Mouse (Mus musculus): ENCODE results near the gene Ago1. TPM values are rescaled to one million over a fixed set of nuclear protein-coding genes. Genes with fewer than 3 reads are reported as not detected.

Ago1 gene
- polyA plus RNA-seq, 1 experiment from 2014 or later: 27.8 TPM

DNA sequence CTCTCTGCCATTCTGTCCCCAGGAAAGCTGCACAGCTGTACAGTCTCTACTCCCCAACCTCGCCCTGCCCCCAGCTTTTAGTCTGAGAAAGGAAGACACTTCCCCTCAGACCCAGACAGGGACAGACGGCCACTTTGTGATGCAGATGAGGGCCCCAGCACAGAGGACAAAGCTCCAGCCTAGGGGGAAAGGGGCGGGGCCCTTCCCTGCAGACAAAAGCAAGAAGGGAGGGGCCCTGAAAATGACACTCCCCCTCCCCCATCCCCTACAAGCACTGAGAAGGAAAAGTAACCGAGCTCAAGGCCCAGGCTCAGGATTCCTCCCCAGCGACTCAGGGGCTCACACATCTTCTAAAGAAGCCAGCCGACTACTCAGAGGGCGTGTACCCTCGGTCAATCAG lies 2.5 kb downstream of the Ago1 start:
- WGBS: under 1% methylated on average over 8 of the region's 8 CpGs
- Histone ChIP-seq H3K27ac (ENCODE audit: low read depth, low read length) (peak overlapping the region; percentile 94), H3K9me3 (ENCODE audit: control insufficient read depth, low read length) (no peaks in the 10 kb centered on the region), H3K4me1 (ENCODE audit: control insufficient read depth, insufficient read depth, low read length) (peaks cover 33% of the 10 kb centered on the region), H3K36me3 (ENCODE audit: control insufficient read depth, insufficient read depth, low read length) (no peaks in the 10 kb centered on the region), H3K4me2 (peak overlapping the region; percentile 74), H3K4me3 (ENCODE audit: low read depth, low read length) (peak overlapping the region; percentile 95), H3K9ac (ENCODE audit: low read length) (peak overlapping the region; percentile 61), H3K27me3 (ENCODE audit: control insufficient read depth, insufficient read depth, low read length) (no peaks in the 10 kb centered on the region)
- ATAC-seq (ENCODE audit: low FRiP score) (peak; percentile 80), DNase-seq (ENCODE audit: low spot score, missing footprints) (peak; percentile 99)

DNA sequence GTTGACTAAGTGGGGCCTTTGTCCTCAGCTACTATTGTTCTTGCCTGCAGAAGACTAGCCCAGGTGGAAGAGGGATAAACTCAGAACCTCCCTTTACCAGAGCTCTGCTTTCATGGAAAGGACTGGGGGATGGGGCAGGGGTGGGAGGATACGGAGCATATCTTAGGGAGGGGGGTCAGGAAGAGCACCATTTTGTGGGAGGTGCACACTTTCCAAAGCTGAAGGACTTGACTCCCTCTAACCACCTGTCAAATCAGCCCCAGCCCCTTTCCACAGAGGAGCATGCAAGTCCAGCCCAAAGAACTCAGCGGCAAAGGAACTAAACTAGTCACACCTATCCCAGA lies 3.5 kb downstream of the Ago1 start:
- Histone ChIP-seq H3K36me3 (ENCODE audit: control insufficient read depth, insufficient read depth, low read length) (peaks cover 4% of the 10 kb centered on the region; the same call in 1 of the 2 replicates), H3K27ac (ENCODE audit: low read depth, low read length) (peak overlapping the region; percentile 94), H3K27me3 (ENCODE audit: control insufficient read depth, insufficient read depth, low read length) (no peaks in the 10 kb centered on the region), H3K4me2 (peak overlapping the region; percentile 74), H3K9ac (ENCODE audit: low read length) (peak overlapping the region; percentile 61), H3K4me1 (ENCODE audit: control insufficient read depth, insufficient read depth, low read length) (peaks cover 33% of the 10 kb centered on the region), H3K4me3 (ENCODE audit: low read depth, low read length) (peak overlapping the region; percentile 95), H3K9me3 (ENCODE audit: control insufficient read depth, low read length) (no peaks in the 10 kb centered on the region)
- ATAC-seq (ENCODE audit: low FRiP score): no peak
- DNase-seq (ENCODE audit: low spot score, missing footprints): peak; percentile 94
- WGBS: 3% methylated on average over 2 of the region's 2 CpGs

DNA sequence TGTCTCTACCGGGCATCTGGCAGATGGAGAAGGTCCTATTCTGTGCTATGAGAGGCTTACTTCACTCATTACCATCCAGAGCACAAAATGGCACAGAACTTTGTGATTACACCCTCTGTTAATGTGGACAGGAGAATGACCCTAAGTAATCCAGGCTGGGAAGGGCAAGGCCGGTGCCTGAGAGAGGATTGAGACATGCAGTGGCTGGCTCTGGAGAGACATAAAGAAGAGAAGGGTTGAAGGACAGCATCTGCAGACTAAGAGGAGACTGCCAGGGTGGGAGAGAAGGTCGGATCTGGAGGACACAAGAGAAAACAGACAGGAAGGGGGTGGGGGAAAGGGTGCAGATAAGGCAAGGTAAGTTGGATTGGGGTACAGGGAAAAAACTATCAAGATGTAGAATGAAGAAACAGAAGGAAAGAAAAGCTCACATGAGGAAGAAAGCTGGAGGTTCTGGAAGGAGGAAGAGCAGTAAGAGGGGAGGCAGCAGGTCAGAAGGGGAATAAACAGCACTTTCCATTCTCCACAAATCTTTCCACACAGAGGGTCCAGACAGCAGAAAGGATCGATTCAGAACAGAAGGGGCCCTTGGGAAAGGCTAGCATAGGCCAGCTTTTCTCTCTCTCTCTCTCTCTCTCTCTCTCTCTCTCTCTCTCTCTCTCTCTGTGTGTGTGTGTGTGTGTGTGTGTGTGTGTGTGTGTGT lies 4.0 kb downstream of the Ago1 start:
- peak overlapping the region; percentile 61 for H3K9ac ChIP-seq (ENCODE audit: low read length)
- DNase-seq (ENCODE audit: low spot score, missing footprints): peak; percentile 87

DNA sequence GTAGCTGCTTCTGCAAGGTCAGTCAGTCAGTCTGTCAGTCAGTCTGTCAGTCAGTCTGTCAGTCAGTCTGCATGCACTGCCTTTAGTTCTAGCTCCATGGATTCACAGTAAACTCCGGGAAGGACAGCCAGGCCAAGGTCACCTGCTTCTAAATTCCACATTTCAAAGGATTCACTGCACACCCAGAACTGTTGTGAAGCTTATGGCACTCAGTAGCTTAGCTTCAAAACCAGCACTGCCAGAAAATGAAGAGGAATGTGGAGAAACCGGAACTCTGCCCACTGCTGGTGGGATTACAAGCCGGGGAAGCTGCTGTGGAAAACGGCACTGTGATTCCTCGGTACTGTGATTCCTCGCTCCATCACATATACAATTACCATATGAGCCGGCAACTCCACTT lies 12.9 kb downstream of the Ago1 start:
- H3K27ac ChIP-seq (ENCODE audit: low read depth, low read length): no peak overlapping the region
- DNase-seq (ENCODE audit: low spot score, missing footprints): no peak
- no peak overlapping the region for H3K9ac ChIP-seq (ENCODE audit: low read length)

More for the DNA sequence above, 4.0 kb downstream of the Ago1 start:
- no peaks in the 10 kb centered on the region for H3K9me3 ChIP-seq (ENCODE audit: control insufficient read depth, low read length)
- 17% methylated on average over 4 of the region's 4 CpGs for WGBS
- no peaks in the 10 kb centered on the region for H3K27me3 ChIP-seq (ENCODE audit: control insufficient read depth, insufficient read depth, low read length)
- ATAC-seq (ENCODE audit: low FRiP score): no peak
- H3K4me1 ChIP-seq (ENCODE audit: control insufficient read depth, insufficient read depth, low read length): peaks cover 33% of the 10 kb centered on the region
- peak overlapping the region; percentile 74 for H3K4me2 ChIP-seq
- H3K27ac ChIP-seq (ENCODE audit: low read depth, low read length): peak overlapping the region; percentile 94
- H3K4me3 ChIP-seq (ENCODE audit: low read depth, low read length): peak overlapping the region; percentile 95
- peaks cover 7% of the 10 kb centered on the region; the same call in 1 of the 2 replicates for H3K36me3 ChIP-seq (ENCODE audit: control insufficient read depth, insufficient read depth, low read length)

DNA sequence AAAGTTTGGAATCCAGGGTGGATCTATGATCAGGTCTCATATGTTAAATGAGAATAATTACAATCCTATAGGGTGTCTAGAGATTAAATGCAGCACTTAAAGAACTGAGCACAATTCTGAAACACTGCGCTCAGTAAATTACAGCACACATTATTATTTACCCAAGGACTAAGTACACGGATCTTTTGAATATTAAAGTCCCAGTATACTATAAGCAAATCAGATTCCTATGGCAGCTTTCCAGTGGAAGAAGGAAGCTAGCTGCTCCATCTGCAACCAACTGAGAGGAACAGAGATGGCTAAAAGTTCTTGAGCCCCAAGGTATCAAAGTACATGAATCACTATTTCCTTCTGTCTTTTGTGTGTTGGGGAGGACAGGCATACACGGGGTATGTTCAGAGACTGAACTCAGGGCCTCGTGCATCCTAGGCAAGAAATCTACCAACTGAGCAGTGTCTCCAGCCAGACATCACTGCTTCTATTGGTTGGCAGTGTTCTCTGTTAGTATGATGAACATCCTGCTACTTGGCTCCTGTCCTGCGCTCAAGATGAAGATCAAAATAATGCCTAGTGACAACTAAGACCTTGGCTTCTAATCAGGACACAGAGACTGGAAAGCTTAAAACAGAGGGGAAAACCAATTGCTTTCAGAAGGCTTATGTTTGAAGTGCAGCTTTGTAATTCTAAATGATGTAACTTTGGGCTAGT lies 13.7 kb downstream of the Ago1 start:
- ATAC-seq (ENCODE audit: low FRiP score) (no peak), DNase-seq (ENCODE audit: low spot score, missing footprints) (no peak)
- no peak overlapping the region for H3K9ac ChIP-seq (ENCODE audit: low read length)
- WGBS: 94% methylated on average over 5 of the region's 5 CpGs
- no peak overlapping the region for H3K27ac ChIP-seq (ENCODE audit: low read depth, low read length)
- H3K4me1 ChIP-seq (ENCODE audit: control insufficient read depth, insufficient read depth, low read length): no peaks in the 10 kb centered on the region
- H3K27me3 ChIP-seq (ENCODE audit: control insufficient read depth, insufficient read depth, low read length): no peaks in the 10 kb centered on the region
- H3K9me3 ChIP-seq (ENCODE audit: control insufficient read depth, low read length): no peaks in the 10 kb centered on the region
- no peak overlapping the region for H3K4me3 ChIP-seq (ENCODE audit: low read depth, low read length)
- peaks cover 57% of the 10 kb centered on the region for H3K36me3 ChIP-seq (ENCODE audit: control insufficient read depth, insufficient read depth, low read length)
- H3K4me2 ChIP-seq: no peak overlapping the region

More for the DNA sequence above, 12.9 kb downstream of the Ago1 start:
- peaks cover 62% of the 10 kb centered on the region for H3K36me3 ChIP-seq (ENCODE audit: control insufficient read depth, insufficient read depth, low read length)
- WGBS: 91% methylated on average over 7 of the region's 7 CpGs
- no peak for ATAC-seq (ENCODE audit: low FRiP score)
- no peaks in the 10 kb centered on the region for H3K4me1 ChIP-seq (ENCODE audit: control insufficient read depth, insufficient read depth, low read length)
- H3K4me3 ChIP-seq (ENCODE audit: low read depth, low read length): no peak overlapping the region
- no peaks in the 10 kb centered on the region for H3K9me3 ChIP-seq (ENCODE audit: control insufficient read depth, low read length)
- no peak overlapping the region for H3K4me2 ChIP-seq
- no peaks in the 10 kb centered on the region for H3K27me3 ChIP-seq (ENCODE audit: control insufficient read depth, insufficient read depth, low read length)

DNA sequence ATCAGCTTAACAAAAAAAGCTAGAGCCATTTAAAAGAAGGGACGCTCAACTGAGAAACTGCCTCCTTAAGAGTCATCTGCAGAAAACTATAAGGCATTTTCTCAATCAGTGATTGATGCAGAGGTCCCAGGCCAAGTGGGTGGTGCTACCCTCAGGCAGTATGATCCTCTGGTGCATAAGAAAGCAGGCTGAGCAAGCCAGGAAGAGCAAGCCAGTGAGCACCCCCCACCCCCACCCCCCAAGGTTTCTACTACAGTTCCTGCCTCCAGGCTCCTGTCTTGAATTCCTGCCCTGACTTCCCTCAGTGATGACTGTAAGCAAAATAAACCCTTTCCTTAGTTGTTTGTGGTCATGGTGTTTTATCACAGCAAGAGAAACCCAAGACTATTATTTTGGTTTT lies 18.1 kb downstream of the Ago1 start:
- WGBS: 87% methylated on average over 1 of the region's 1 CpGs
- H3K9me3 ChIP-seq (ENCODE audit: control insufficient read depth, low read length): no peaks in the 10 kb centered on the region
- H3K9ac ChIP-seq (ENCODE audit: low read length): no peak overlapping the region
- peaks cover 49% of the 10 kb centered on the region for H3K36me3 ChIP-seq (ENCODE audit: control insufficient read depth, insufficient read depth, low read length)
- H3K4me3 ChIP-seq (ENCODE audit: low read depth, low read length): no peak overlapping the region
- H3K4me1 ChIP-seq (ENCODE audit: control insufficient read depth, insufficient read depth, low read length): no peaks in the 10 kb centered on the region
- no peak for DNase-seq (ENCODE audit: low spot score, missing footprints)
- H3K27ac ChIP-seq (ENCODE audit: low read depth, low read length): no peak overlapping the region
- no peak for ATAC-seq (ENCODE audit: low FRiP score)
- H3K4me2 ChIP-seq: no peak overlapping the region
- no peaks in the 10 kb centered on the region for H3K27me3 ChIP-seq (ENCODE audit: control insufficient read depth, insufficient read depth, low read length)

DNA sequence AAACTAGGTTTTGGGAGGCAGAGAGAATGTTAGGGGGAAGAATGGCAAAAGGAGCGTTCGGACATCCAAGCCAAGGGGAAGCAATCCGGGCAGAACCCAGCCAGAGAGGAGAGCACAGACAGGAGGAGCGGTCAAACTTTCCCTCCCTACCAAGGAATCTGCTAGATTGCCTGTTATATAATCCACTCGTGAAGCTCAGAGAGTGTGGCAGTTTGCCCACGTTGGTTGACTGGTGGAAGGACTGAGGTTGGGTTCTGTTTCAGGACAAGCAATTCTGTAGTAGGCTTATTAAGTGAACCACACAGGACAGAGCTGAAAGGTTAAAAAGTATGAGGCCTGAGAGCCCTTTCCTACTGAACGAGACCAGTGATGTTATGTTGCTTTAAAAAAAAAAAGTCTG lies 21.3 kb downstream of the Ago1 start:
- no peaks in the 10 kb centered on the region for H3K4me1 ChIP-seq (ENCODE audit: control insufficient read depth, insufficient read depth, low read length)
- no peak overlapping the region for H3K4me3 ChIP-seq (ENCODE audit: low read depth, low read length)
- H3K9me3 ChIP-seq (ENCODE audit: control insufficient read depth, low read length): no peaks in the 10 kb centered on the region
- DNase-seq (ENCODE audit: low spot score, missing footprints) (no peak), ATAC-seq (ENCODE audit: low FRiP score) (no peak)
- H3K27ac ChIP-seq (ENCODE audit: low read depth, low read length): no peak overlapping the region
- H3K9ac ChIP-seq (ENCODE audit: low read length): no peak overlapping the region
- H3K36me3 ChIP-seq (ENCODE audit: control insufficient read depth, insufficient read depth, low read length): peaks cover 36% of the 10 kb centered on the region
- no peak overlapping the region for H3K4me2 ChIP-seq
- 92% methylated on average over 7 of the region's 7 CpGs for WGBS
- H3K27me3 ChIP-seq (ENCODE audit: control insufficient read depth, insufficient read depth, low read length): no peaks in the 10 kb centered on the region

DNA sequence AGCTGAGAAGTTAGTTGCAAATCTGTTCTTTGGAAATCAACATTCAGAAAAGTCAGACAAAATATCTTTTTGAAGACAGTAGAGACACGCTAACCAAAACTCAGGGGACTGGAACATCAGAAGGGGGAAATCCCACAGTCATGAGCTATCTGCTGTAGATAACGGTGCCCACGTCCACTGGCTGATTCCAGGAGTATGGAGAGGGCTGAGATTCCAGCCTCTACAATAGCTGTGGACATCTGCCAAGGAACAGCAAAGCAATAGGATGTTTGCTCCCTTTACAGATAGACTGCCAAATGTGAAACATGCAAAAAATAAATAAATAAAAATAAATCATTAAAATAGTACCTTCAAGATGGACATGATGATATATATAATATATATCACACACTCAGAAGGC lies 23.9 kb downstream of the Ago1 start:
- Histone ChIP-seq H3K9ac (ENCODE audit: low read length) (no peak overlapping the region), H3K9me3 (ENCODE audit: control insufficient read depth, low read length) (no peaks in the 10 kb centered on the region), H3K27ac (ENCODE audit: low read depth, low read length) (no peak overlapping the region), H3K36me3 (ENCODE audit: control insufficient read depth, insufficient read depth, low read length) (peaks cover 49% of the 10 kb centered on the region), H3K4me2 (no peak overlapping the region), H3K27me3 (ENCODE audit: control insufficient read depth, insufficient read depth, low read length) (no peaks in the 10 kb centered on the region), H3K4me3 (ENCODE audit: low read depth, low read length) (no peak overlapping the region), H3K4me1 (ENCODE audit: control insufficient read depth, insufficient read depth, low read length) (no peaks in the 10 kb centered on the region)
- WGBS: 91% methylated on average over 3 of the region's 3 CpGs
- ATAC-seq (ENCODE audit: low FRiP score): no peak
- no peak for DNase-seq (ENCODE audit: low spot score, missing footprints)

DNA sequence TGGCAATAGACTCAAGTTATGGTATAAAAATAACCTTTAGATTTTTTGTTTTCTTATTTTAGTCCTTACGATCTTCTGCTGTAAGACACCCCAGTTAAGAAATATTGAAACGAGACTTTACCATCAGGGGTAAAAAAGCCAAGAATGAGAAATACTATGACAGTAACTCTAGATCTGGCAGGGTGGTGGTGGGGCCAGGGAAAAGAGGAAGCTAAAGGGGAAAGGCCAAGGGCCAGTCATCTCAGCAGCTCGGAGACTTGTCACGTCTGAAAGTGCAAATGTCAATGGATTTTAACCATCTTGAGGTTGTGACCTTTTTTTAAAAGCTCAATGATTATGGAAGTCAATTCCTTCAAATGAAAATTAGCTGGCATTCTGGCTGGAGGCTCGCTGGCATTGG lies 30.1 kb downstream of the Ago1 start:
- H3K4me3 ChIP-seq (ENCODE audit: low read depth, low read length): no peak overlapping the region
- peaks cover 45% of the 10 kb centered on the region for H3K36me3 ChIP-seq (ENCODE audit: control insufficient read depth, insufficient read depth, low read length)
- no peak overlapping the region for H3K27ac ChIP-seq (ENCODE audit: low read depth, low read length)
- H3K4me2 ChIP-seq: no peak overlapping the region
- ATAC-seq (ENCODE audit: low FRiP score): no peak
- WGBS: 80% methylated on average over 5 of the region's 5 CpGs
- no peak overlapping the region for H3K9ac ChIP-seq (ENCODE audit: low read length)
- no peaks in the 10 kb centered on the region for H3K4me1 ChIP-seq (ENCODE audit: control insufficient read depth, insufficient read depth, low read length)
- no peaks in the 10 kb centered on the region for H3K9me3 ChIP-seq (ENCODE audit: control insufficient read depth, low read length)
- no peaks in the 10 kb centered on the region for H3K27me3 ChIP-seq (ENCODE audit: control insufficient read depth, insufficient read depth, low read length)
- DNase-seq (ENCODE audit: low spot score, missing footprints): no peak
